Mouse (Mus musculus): Measurements from ENCODE around the gene Gadd45b.

- TF ChIP-seq CTCF (IDR thresholded peaks at IDR 0.05) (no peak), EP300 (IDR thresholded peaks at IDR 0.05; ENCODE audit: insufficient read depth, low read depth, low read length) (peak; percentile 82)
Observed at GRCm38 (mm10) chr10:80900318-80901247, 29.3 kb upstream of the Gadd45b start, which contains the start of gene Timm13.
